Mouse (Mus musculus): ENCODE measurements around the gene Hoxb5.

Hoxb5 gene

DNA sequence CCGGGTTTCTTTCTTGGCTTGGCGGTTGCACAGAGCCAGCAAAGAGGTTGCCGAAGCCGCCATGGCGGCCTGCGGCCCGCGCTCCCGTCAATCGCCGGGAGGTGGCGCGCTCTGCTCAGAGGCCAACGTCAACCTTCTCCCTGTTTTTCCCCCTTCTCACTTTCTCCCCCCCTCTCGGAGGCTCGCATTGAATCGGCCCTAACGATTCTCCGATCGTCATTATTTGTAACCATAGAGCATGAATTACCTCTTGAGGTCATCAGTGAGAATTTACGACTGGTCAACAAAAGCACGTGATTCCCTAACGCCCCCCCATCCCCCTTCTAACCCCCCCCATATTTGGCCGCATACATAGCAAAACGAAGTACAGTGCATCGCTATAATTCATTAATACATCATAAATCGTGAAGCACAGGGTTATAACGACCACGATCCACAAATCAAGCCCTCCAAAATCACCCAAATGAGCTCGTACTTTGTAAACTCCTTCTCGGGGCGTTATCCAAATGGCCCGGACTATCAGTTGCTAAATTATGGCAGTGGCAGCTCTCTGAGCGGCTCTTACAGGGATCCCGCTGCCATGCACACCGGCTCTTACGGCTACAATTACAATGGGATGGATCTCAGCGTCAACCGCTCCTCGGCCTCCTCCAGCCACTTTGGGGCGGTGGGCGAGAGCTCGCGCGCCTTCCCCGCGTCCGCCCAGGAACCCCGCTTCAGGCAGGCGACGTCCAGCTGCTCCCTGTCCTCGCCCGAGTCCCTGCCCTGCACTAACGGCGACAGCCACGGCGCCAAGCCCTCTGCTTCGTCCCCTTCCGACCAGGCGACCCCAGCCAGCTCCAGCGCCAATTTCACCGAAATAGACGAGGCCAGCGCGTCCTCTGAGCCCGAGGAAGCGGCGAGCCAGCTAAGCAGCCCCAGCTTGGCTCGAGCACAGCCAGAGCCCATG is at the start of gene Hoxb5:
Gene Hoxb5, plus strand, starts transcription at position 186 of the 949 bp plus-strand sequence.
- no peak for DNase-seq

DNA sequence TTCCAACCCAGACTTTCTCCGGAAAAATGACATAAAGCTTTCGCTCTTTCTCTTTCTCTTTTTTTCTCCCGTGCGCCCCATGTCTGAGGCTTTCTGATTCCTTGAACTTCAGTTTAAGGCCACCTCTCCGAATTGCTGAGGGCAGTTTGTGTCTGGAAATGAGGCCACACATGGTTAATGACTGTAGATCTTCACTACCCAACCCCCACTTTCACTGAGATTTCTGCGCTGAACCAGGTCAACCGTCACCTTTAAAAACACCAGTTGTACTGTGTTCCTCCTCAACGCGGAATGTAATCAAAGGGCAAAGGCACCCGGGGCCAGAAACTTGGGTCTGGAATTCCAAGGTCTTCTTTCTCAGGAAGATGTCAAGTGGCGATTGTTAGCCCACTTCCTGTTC is 48.9 kb upstream of the Hoxb5 start:
- no peak for DNase-seq

DNA sequence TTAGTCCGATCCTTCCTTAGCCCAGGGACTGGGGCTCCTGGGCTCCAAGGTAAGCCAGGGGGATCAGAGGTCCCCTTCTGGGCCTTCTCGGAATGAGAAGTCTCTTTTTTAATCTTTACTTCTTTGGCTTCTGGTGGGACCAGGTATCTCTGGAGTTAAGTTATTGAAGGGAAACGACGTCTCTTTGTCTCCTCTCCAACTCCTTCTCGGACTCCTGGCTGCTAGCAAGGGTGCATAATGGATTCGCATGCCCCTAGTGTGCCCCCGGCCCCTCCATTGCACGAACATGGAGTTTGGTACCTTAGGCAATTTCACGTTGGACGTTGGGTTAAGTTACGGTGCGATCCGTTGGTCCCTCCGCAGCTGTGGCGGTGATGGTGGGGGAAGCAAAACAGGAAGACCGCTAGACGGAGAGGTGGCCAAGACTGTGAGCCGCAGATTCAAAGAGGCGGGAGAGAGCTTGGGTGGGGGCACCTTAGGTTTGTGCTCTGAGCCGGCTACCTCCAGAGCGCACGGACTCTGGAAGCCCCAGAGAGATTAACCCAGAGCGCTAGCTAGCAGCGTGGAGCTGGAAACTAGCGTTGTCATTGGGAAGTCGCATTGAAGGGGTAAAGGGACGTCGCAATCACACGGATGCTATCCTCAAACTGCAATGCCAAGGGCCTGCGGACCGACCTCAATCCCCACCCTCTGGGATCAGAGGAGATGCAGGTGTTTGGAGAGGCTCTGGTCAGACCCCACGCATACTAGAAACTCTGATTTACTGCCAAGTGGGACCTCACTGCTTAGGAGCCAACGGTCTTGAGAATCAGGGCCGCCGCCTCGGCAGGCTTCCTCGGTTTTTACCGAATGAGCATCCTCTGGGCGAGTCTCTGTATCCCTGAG is 47.8 kb upstream of the Hoxb5 start:
- no peak for DNase-seq

DNA sequence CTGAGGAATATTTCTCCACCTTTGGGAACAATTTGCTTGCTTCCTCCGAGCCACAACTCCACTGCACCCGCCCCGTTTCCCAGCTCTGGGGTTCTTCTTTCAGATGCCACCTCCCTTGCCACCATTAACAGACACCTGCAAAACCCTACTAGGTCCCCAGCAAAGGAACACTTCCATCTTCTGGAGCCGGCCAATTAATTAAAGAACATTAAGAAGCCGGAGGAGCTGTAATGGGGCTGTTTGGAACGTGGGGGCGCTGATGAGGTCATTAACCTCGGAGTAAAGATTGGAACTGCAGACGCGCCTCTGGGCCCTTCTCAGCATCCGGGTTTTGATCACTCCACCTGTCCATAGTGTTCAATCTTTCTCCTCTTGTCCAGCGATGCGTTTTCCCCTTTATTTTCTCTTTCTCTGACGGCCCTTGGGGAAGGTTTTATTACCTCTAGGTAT is 47.1 kb upstream of the Hoxb5 start:
- DNase-seq = no peak

DNA sequence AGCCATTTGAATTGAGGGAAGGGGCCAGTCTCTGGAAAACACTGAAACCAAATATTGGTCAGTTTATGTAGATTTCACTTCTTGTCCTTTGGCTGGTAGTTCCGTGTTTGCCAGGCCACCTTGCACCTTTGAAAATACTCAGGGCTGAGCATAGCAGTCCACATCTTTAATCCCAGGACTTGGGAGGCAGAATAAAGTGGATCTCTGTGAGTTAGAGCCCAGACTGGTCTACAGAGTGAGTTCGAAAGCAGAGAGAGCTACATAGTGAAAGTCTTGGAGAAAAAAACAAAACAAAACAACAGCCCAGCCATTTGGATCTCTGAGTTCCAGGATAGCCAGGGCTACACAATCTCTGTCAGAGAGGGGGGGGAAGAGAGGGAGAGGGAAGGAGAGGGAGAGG is 46.0 kb upstream of the Hoxb5 start:
- no peak for DNase-seq

DNA sequence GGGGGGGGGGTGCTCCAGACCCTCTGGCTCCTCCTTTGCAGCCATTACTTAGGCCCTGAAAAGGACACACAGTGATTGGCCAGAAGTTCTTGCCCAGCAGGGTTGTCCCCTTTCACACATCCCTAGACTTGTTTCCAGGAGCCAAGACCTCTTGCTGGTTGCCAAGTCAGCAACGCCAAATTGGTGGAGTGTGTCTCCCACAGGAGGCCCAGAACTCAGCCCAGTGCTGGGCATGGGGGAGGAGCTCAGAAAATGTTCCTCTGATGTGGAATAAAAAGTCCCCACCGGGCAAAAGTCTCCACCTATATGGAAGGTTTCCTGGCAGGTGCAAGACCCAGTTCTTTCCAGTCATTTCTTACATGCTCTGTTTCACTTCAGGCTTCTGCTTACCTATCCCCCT is 44.1 kb upstream of the Hoxb5 start:
- DNase-seq = no peak

DNA sequence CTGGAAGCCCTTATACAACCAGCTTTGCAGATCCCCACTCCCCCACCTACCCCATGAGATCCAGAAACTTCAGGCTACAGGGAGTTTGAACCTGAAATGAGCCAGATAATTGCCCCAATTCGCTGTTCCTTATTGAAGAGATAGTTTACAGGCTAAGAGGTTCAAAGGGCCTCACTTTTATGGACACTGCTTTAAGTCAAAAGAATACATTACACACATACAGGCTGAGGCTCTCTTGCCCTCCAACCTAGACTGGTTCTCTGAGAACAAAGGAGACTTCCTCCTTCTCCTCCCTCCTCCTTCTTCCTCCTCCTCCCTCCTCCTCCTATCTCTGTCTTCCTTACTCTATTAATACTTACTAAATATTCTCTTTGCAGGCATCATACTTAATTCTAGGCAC is 43.6 kb upstream of the Hoxb5 start:
- no peak for DNase-seq

DNA sequence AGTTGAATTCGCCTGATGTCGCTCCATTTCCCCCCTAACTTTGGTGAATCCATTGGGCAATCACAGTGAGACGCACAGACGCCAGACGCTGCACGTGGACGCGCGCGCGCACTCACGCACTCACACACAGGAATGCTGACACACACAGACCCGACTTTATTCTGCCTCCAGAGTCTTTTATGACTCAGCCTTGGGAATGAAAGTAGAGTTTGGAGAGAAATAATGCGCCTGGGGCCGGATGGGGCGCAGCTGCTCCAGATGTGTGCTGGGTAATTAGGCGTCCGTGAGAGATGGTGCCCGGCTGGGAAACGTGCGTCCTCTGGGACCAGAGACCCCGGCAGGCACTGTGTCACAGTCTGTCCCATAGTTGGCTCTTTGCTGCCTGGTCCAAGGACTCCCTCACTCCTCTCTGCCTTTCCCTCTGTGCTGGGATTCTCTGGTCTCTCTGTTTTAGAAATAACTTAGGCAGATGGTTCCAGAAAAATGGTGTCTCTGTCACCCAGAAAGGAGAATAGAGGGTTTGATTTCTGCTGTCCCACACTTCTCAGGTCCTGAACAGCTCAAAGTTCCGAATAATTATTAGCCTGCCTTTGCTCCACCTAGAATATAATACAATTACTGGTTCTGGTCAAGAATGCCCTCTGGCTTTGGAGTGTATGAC is 42.7 kb upstream of the Hoxb5 start:
- DNase-seq = no peak

DNA sequence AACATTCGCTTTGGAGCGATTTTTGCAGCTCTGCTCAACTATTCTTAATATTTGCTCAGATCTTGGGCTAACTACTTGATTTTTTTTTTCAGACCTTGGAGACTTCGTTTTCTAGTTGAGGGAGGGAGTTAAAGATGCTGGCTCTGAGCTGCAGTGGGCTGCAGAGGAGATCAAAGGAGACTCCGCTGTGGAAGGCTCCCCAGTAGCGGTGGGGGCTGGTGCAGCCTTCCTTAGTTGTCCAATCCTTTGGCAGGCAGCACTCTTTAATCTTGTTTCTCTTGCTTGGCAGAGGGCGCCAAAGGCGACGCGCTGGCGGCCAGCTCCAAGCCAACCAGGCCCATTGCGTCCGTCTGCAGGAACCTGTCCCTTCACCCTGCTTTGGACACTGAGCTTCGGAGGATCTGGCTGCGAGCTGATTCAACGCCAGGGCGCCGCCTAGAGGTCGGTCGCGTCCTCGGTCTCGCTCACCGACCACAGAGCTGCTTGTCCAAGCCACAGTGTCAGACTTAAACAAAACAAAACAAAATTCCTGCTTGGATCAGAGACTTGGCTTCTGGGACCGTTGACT is 41.7 kb upstream of the Hoxb5 start:
- peak; percentile 36 for DNase-seq

DNA sequence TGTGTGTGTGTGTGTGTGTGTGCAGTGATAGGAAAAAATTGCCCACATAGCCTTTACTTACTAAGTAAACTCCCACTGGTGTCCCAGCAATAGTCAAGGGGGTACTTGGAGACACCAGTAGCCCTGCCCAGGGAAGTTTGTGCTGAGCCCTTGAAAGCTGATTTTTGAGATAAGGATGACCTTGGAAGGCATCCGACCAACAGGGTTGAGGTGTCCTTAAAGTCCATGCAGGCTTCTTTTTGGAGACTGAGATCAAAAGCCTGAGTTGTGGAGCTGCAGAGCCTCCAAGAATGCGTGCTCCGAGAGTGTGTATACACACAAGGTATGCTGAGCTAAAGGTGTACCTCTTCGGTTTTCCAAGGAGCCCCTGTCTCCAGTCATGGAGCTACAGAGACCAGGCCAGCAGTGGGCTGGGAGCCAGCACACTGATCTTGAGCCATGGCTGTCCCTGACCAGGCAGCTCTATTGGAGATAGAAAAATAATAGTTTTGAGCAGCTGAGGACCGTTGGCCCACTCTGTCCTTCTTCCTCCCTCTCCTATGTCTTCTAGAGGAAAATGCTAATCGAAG is 40.8 kb upstream of the Hoxb5 start:
- DNase-seq = no peak

DNA sequence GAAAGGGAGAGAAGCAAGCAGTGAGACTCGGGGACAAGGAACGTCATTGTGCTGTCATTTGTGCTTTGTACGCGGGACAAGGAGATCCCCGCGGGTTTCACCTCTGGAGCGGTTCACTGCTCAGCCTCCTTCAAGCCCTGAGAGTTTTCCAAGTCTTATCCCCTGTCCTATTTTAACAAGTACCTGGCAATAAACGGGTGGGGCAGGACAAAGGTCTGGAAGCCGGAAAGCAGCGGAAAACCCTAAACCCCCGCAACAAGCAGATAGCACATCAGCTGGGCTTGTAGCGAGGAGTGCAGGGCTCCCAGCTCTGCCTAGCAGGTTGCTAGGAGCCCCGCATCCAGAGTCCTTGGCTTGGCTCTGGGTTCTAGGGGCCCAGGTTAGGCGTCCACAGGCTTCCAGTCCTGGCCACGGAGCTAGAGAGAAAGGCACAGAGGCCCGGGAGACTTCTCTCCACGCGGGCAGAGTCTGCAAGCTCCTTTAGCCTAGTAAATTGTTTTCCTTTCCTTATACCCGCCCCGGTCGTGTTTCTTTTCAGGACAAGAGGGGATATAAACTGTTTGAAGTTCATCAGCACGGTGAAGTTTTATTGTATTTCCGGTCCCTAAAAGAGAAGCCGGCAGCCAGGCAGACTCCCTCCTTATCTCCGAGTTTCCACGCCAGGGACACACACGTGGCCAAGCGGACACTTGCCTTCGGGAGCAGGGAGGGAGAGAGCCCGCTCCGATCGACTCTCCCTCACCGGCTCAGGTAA is 39.3 kb upstream of the Hoxb5 start:
- DNase-seq = no peak

DNA sequence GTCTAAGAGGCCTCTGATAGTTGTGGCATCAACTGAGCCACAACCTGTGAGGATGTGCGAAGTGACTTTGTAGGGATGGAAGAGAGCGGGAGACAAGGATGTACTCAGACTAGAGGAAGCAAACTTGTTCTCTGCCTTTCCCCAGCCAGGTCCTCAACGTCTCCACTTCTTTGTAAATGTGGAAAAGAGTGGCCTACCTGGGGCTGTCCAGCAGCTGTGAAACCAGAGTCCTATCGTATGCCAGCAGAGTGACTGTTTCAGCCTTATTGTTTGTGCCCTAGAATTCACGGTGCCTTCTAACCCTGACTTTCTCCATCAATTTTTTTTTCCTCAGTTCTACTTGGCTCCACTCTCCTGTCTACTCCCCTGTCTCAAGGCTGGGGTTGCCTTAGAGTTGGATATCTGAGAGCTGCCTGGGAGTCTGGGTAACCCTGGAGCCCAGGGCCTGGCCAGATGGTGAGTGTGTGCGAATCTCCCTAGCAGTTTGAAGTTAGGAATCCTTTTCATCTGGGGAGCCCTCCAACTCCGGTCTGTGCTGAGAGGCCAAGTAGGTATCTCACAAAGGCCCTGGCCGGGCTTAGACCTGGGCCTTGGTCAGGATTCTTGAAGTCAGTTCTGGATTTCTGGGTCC is 38.6 kb upstream of the Hoxb5 start:
- no peak for DNase-seq

DNA sequence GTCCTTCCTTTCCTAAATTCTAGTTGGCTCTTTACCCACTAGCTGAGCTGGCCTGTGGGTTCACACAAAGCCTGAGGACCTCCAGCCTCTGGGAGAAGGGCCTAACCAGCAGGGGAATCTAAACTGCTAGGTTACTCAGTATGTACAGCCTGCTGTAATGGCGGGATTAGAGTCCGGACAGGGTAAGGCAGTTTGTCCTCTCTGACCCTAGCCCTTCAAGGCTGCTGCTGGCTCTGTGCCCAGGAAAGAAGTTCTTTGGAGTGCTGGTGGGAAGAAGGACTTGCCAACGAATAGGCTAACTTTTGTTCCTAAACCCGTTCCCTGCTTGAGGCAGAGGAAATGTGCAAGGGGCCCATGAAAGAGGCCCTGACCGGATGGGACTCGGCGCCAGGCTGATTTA is 37.2 kb upstream of the Hoxb5 start:
- DNase-seq = no peak

DNA sequence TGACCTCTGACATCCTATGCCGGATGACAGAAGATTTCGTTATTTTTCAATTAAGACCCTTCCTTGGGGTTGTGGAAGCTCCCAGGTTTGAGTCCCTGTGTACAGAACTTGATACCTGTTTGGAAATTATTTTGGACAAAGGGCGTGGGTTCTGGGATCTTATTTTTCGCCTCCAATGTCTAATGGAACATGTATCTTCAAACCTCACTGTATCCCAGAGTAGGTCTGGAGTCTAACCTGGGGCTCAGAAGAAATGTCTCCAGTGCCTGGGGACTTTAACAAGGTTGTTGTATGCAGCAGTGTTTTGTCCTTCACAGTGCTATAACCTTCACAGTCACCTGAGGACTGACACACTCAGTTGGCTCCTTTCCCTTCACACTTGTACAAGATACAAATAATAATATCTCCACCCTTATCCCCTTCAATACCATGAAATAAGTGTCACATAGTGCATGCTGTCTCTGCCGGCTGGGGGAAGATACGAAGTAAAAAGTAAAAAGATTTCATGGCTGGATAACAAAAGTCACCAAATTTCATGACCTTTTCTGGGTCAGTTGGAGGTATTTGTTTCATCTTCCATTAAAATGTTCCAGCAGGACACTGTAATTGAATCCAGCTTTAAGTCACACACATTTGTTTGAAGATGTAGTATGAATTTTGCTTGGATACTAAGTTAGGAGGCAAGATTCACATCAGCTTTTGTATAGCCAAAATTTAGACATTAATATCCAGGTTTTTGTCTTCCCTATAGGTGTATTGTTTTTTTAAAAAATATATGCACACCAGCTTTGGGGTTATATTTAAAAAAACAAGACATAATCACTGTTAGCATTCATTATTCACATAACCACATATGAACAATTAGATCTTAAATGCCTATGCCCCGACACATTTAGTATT is 35.9 kb upstream of the Hoxb5 start:
- no peak for DNase-seq

DNA sequence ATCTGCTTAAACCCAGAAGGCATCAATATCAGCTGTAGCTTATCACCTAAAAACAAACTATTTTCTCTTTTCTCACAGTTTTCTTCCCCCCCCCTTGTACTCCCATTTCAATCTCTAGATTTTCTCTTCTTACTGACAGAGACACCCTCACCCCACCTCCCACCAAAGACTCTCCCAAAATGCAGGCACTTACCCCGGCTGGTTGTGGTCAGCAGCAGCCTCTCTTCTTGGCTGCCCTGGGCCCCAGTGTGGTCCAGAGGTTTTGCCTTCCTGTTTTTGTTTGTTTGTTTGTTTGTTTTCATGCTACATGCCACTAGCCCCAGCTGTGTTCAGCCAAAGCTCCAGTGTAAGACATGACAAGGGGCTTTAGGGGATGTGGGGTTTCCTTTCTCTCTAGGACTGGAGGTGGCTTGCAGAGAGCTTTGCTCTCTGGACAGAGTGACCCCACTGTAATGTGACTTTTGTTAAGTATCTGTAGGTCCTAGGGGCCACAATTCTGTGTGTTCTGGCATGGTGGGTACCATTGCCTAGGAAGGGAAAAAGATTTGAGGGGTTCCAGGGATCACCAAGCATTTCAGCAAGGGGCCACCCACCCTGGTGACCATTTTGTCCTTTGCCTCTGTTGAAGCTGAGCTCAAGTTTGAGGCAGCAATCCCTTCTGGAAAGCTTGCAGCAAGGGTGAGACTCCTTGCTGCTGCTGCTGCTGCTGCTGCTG is 34.9 kb upstream of the Hoxb5 start:
- DNase-seq = no peak

DNA sequence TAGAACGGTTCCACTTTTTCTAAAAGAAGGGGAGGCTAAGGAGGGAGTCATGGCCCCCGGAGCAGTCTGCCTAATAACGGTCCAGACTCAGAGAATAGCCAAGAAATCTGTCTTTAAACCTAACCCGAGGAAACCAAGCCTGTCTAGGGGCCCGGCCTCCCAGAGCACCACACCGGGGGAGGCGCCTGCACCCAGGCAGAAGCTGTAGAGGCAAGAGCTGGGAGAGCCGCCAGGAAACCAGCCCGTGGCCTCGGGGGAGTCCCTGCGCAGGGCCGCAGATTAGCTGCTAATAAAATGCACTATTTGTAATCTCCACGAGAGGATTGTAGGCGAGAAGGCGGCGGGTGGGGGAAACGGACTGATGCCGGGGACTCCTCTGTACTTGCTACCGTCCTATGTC is 33.3 kb upstream of the Hoxb5 start:
- no peak for DNase-seq

DNA sequence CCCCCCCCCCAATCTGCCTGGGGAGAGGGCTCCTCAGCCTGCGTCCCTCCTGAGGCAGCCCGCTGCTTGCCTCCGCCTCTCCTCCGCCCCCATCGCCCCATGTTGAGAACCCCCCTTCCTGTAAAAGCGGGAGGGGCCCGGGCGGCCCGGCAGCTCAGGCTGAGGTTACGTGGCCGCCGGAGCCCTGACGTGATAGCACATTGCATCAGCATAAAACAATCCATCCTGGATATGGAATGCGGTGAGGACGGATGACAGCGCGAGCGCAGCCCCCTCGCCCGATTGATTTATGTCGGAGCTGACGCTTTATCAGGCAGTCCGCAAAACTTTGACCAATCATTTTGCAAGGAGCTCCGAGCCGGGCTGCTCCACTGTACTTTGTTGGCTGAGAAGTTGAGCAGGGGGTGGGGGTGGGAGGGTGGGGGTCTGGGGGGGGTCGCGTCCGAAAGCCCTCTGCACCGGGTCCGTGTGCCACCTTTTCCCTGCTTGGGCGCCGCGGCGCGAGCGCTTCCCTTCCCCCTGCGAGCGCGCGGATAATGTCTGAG is 32.1 kb upstream of the Hoxb5 start, which contains the start of gene Hoxb9:
Gene Hoxb9, plus strand, starts transcription at position 462 of the 545 bp plus-strand sequence.
- no peak for DNase-seq

DNA sequence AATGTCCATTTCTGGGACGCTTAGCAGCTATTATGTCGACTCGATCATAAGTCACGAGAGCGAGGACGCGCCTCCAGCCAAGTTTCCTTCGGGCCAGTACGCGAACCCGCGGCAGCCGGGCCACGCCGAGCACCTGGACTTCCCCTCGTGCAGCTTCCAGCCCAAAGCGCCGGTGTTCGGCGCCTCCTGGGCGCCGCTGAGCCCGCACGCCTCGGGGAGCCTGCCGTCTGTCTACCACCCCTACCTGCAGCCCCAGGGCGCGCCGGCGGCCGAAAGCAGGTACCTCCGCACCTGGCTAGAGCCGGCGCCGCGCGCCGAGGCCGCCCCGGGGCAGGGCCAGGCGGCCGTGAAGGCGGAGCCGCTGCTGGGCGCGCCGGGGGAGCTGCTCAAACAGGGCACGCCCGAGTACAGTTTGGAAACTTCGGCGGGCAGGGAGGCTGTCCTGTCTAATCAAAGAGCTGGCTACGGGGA is 31.6 kb upstream of the Hoxb5 start:
- DNase-seq = no peak

All from cerebellum, adult 18-20 months (tissue).